24 mouse cellular contexts compared by ENCODE assay signal in genomic region chr5:12973701-12974100, GRCm38 (mm10).
"Had no signal": no experiment of that assay in that cellular context is flagged by ENCODE, and none has a peak within 500 bp of the region (broad histone marks: within the 10 kb centered on the region; RNA-seq: fewer than 3 reads in every experiment).

No protein-coding gene starts in this region.

- H3K4me3 ChIP-seq: heart, adult 2 months; heart, embryonic 13.5 days; heart, embryonic 15.5 days; hindbrain, embryonic 13.5 days; hindbrain, embryonic 15.5 days; kidney, embryonic 15.5 days; layer of hippocampus, adult 2 months; left cerebral cortex, adult 2 months; limb, embryonic 10.5 days; limb, embryonic 12.5 days had no signal

- H3K36me3 ChIP-seq: heart, embryonic 13.5 days; heart, embryonic 15.5 days; hindbrain, embryonic 13.5 days; hindbrain, embryonic 15.5 days; kidney, embryonic 15.5 days; limb, embryonic 10.5 days; limb, embryonic 12.5 days had no signal

- H3K4me1 ChIP-seq: heart, embryonic 13.5 days; heart, embryonic 15.5 days; hindbrain, embryonic 15.5 days; kidney, embryonic 15.5 days; limb, embryonic 12.5 days had no signal

- H3K27ac ChIP-seq: heart, adult 2 months; heart, embryonic 13.5 days; heart, embryonic 15.5 days; hindbrain, embryonic 13.5 days; hindbrain, embryonic 15.5 days; hindbrain, postnatal 0 days; kidney, embryonic 15.5 days; layer of hippocampus, adult 2 months; left cerebral cortex, adult 2 months; limb, embryonic 10.5 days; limb, embryonic 12.5 days had no signal

- H3K4me2 ChIP-seq: heart, embryonic 11.5 days; heart, embryonic 13.5 days; heart, embryonic 15.5 days; hindbrain, embryonic 13.5 days; hindbrain, embryonic 15.5 days; kidney, embryonic 15.5 days; limb, embryonic 12.5 days had no signal

- ATAC-seq: hindbrain, postnatal 0 days; intestine, postnatal 0 days had no signal

- H3K9ac ChIP-seq: heart, embryonic 13.5 days; heart, embryonic 15.5 days; hindbrain, embryonic 13.5 days; hindbrain, embryonic 15.5 days; kidney, embryonic 15.5 days; limb, embryonic 12.5 days had no signal

- H3K9me3 ChIP-seq: heart, embryonic 13.5 days; heart, embryonic 15.5 days; hindbrain, embryonic 13.5 days; hindbrain, embryonic 15.5 days; kidney, embryonic 15.5 days; limb, embryonic 10.5 days; limb, embryonic 12.5 days had no signal

- DNase-seq: gastrocnemius, postnatal 14 days; gastrocnemius, postnatal 36 days; heart, adult 11 months; heart, adult 2 months; heart, postnatal 14 days; heart, postnatal 36 days; kidney, adult 2 months; kidney, adult 9 months; kidney, postnatal 10 days; kidney, postnatal 25 days; kidney, postnatal 4 days; liver had no signal

- H3K27me3 ChIP-seq: heart, embryonic 13.5 days; heart, embryonic 15.5 days; hindbrain, embryonic 13.5 days; hindbrain, embryonic 15.5 days; kidney, embryonic 15.5 days; limb, embryonic 12.5 days had no signal
